Mouse (Mus musculus) hematopoietic stem cell, adult 5-6 weeks (primary cell): Measurements from ENCODE around the gene Mkks. TPM values are rescaled to one million over a fixed set of nuclear protein-coding genes. Genes with fewer than 3 reads are reported as not detected.

Source experiments
- ATAC-seq, 2 experiments: fragments of 125-278 bp in 1 of 2; replicated peaks in 1 of 2; 2 replicates each; pipeline ENCODE4 v1.8.0; 2016 to 2017; ENCODE audit warnings: inconsistent platforms in 2 of 2, mild to moderate bottlenecking in 2 of 2, moderate number of reproducible peaks in 2 of 2, low read depth in 1 of 2, moderate TSS enrichment in 1 of 2; ENCODE audit not compliant: low FRiP score in 2 of 2, poor library complexity in 2 of 2, severe bottlenecking in 2 of 2, insufficient read depth in 1 of 2, low TSS enrichment in 1 of 2
- total RNA-seq: library from RNA; stranded (forward); fragments of 172-1452, 232-1000 nt; gene quantifications from 2 replicates; pipeline ENCODE4 v1.2.3, GENCODE M21; 2017

Gene Mkks
- total RNA-seq, 1 experiment from 2014 or later = 7.1 TPM

- no peak for ATAC-seq
These were observed 36.4 kb downstream of the Mkks start for GRCm38 (mm10) chr2:136854543-136855388.

- ATAC-seq = no peak
These were observed 40.8 kb downstream of the Mkks start for GRCm38 (mm10) chr2:136850366-136850765.

- ATAC-seq = no peak
These were observed 53.2 kb downstream of the Mkks start for GRCm38 (mm10) chr2:136837994-136838393.

- no peak for ATAC-seq
These were observed 55.3 kb downstream of the Mkks start for GRCm38 (mm10) chr2:136835882-136836281.

- no peak for ATAC-seq
These were observed 56.5 kb downstream of the Mkks start for GRCm38 (mm10) chr2:136834715-136835075.

GRCm38 (mm10) chr2:136833976-136834714 is 57.0 kb downstream of the Mkks start:
- no peak for ATAC-seq

GRCm38 (mm10) chr2:136832936-136833335 is 58.3 kb downstream of the Mkks start:
- ATAC-seq = no peak

GRCm38 (mm10) chr2:136827612-136828011 is 63.6 kb downstream of the Mkks start:
- ATAC-seq = peak; percentile 17 to 36; a peak in 2 of 4 replicates

Other genes starting within 250 kb of the Mkks start
- not detected in 2 replicates for gene Snap25, start 177.9 kb downstream of the Mkks start, total RNA-seq
- gene AL731706.2, start 5.7 kb downstream of the Mkks start, total RNA-seq = not detected in 2 replicates
- gene Slx4ip, start 171 bp downstream of the Mkks start, total RNA-seq = 6.5 and 6.8 TPM in 2 replicates
- 14.2 and 18.0 TPM in 2 replicates for gene AL731706.1, start within 50 bp of the Mkks start, total RNA-seq
- 1.3 and 2.4 TPM in 2 replicates for gene Jag1, start 225.3 kb upstream of the Mkks start, total RNA-seq